ENCODE assay signal across 8 mouse cellular contexts in genomic region chr12:17545107-17545571, GRCm38 (mm10). TPM values are rescaled to one million over a fixed set of nuclear protein-coding genes. Genes with fewer than 3 reads are reported as not detected.
DNase-seq lines count a peak whose midpoint lies in the region; ATAC-seq and TF ChIP-seq lines count a peak whose summit lies in the region.

No protein-coding gene starts in this region.

- H3K36me3 ChIP-seq in heart, embryonic 12.5 days = peaks cover 34% of the 10 kb centered on the region
- H3K36me3 ChIP-seq in C2C12 (ENCODE audit: control insufficient read depth, insufficient read depth) (peaks cover 35% of the 10 kb centered on the region), macrophage (ENCODE audit: inconsistent target) (peaks cover 24% of the 10 kb centered on the region)
- H3K36me3 ChIP-seq in stomach, embryonic 16.5 days (ENCODE audit: control insufficient read depth, insufficient read depth, low read length) = peaks cover 8% of the 10 kb centered on the region

- peak; percentile 63 for ATAC-seq in heart, embryonic 12.5 days (ENCODE audit: insufficient number of reproducible peaks, low FRiP score)
- peak; percentile 42 for ATAC-seq in stomach, embryonic 16.5 days (ENCODE audit: insufficient read depth, low FRiP score)

- peaks cover 31% of the 10 kb centered on the region for H3K79me3 ChIP-seq in C2C12 (ENCODE audit: low read depth)

- H3K9me3 ChIP-seq in heart, embryonic 12.5 days (replicated peaks) = no peaks in the 10 kb centered on the region
- no peaks in the 10 kb centered on the region for H3K9me3 ChIP-seq in stomach, embryonic 16.5 days (replicated peaks; ENCODE audit: control insufficient read depth, low read length)

- peak overlapping the region; percentile 98 for H3ac ChIP-seq in C2C12 (ENCODE audit: control insufficient read depth, insufficient read length, low read depth)

- peaks cover 12% of the 10 kb centered on the region for H3K4me1 ChIP-seq in heart, embryonic 12.5 days (replicated peaks)
- H3K4me1 ChIP-seq in stomach, embryonic 16.5 days (ENCODE audit: control insufficient read depth, insufficient read depth, low read length) = peaks cover 2% of the 10 kb centered on the region; the same call in 1 of the 2 replicates

- no peak for DNase-seq in heart, adult 9 months (ENCODE audit: low spot score in 2 of 2)
- DNase-seq in embryo, embryonic 10 days (ENCODE audit: low spot score) = peak; percentile 58
- DNase-seq in heart, postnatal 4 days = peak; percentile 70
- DNase-seq in left cerebral cortex, adult 11 months (ENCODE audit: low spot score) = no peak

- H3K27me3 ChIP-seq in heart, embryonic 12.5 days (replicated peaks) = no peaks in the 10 kb centered on the region
- H3K27me3 ChIP-seq in C2C12 (ENCODE audit: control insufficient read depth, insufficient read depth, insufficient read length) = no peaks in the 10 kb centered on the region
- no peaks in the 10 kb centered on the region for H3K27me3 ChIP-seq in stomach, embryonic 16.5 days (ENCODE audit: control insufficient read depth, insufficient read depth, low read length)

- H3K27ac ChIP-seq in heart, embryonic 12.5 days (ENCODE audit: poor library complexity, severe bottlenecking) = peak overlapping the region; percentile 93
- H3K27ac ChIP-seq in macrophage = peak overlapping the region; percentile 12; the same call in 1 of the 2 replicates
- H3K27ac ChIP-seq in stomach, embryonic 16.5 days (ENCODE audit: low read length) = peak overlapping the region; percentile 68

- no peak for TF ChIP-seq CTCF in C2C12 (IDR thresholded peaks at IDR 0.05; ENCODE audit: control insufficient read depth, insufficient read depth, insufficient read length)

- peak overlapping the region; percentile 96 for H3K9ac ChIP-seq in heart, embryonic 12.5 days
- H3K9ac ChIP-seq in stomach, embryonic 16.5 days (ENCODE audit: low read length) = peak overlapping the region; percentile 83

- H3K4me3 ChIP-seq in heart, embryonic 12.5 days = peak overlapping the region; percentile 99
- H3K4me3 ChIP-seq in C2C12 (ENCODE audit: insufficient read depth, poor library complexity, severe bottlenecking) (peak overlapping the region; percentile 82), macrophage (ENCODE audit: inconsistent target) (peak overlapping the region; percentile 69)
- peak overlapping the region; percentile 67 for H3K4me3 ChIP-seq in stomach, embryonic 16.5 days (replicated peaks; ENCODE audit: low read length)

- WGBS in heart, embryonic 12.5 days = under 1% methylated on average over 33 of the region's 40 CpGs
- WGBS in macrophage (ENCODE audit: missing documents) = 0% methylated on average over 35 of the region's 40 CpGs
- WGBS in stomach, embryonic 16.5 days = under 1% methylated on average over 34 of the region's 40 CpGs

- peak overlapping the region; percentile 68 for H3K4me2 ChIP-seq in heart, embryonic 12.5 days
- H3K4me2 ChIP-seq in stomach, embryonic 16.5 days (ENCODE audit: low read depth, low read length) = peak overlapping the region; percentile 74

- H3K79me2 ChIP-seq in C2C12 (ENCODE audit: control insufficient read depth, insufficient read depth) = peaks cover 35% of the 10 kb centered on the region
- peaks cover 15% of the 10 kb centered on the region for H3K79me2 ChIP-seq in macrophage (ENCODE audit: inconsistent target)

TF ChIP-seq in C2C12, 6 proteins besides CTCF, POLR2A, EP300 and RAD21:
- TF ChIP-seq MAX (IDR thresholded peaks at IDR 0.05) (no peak), MYOD1 (IDR thresholded peaks at IDR 0.05; ENCODE audit: control insufficient read depth, insufficient read length, low read depth) (no peak), FOSL1 (IDR thresholded peaks at IDR 0.05; ENCODE audit: insufficient read depth, low read length, poor library complexity, severe bottlenecking) (no peak), MYOG (IDR thresholded peaks at IDR 0.05; ENCODE audit: control insufficient read depth, extremely low read depth, insufficient read length) (no peak), CEBPB (IDR thresholded peaks at IDR 0.05; ENCODE audit: low read depth) (no peak), USF1 (IDR thresholded peaks at IDR 0.05; ENCODE audit: low read depth) (no peak)

RNA-seq across cellular contexts. Expression of gene Odc1, which starts 0.5 kb away (rescaled TPM):
- polyA plus RNA-seq in heart, embryonic 12.5 days (2016; fragmentation: Nextera tagmentation; extraction: Ambion mirVana) = 161 and 167 TPM in 2 replicates
- polyA plus RNA-seq in C2C12 (2012; fragmentation: generic; extraction: Trizol) (256 TPM), macrophage (2018) (39.5 to 194 TPM (median 150 TPM) in 3 replicates)
- 100 to 1,000 TPM; 158 to 160 TPM for total RNA-seq in heart, postnatal 4 days (2021)
- 1,000 to 10,000 TPM in 1 of 26 experiments, 100 to 1,000 TPM in 17, 10 to 100 TPM in 8; 40.7 to 1,413 (median 154) TPM for total RNA-seq in macrophage (2018; cell fraction: chromatin; rRNA removed)
- total RNA-seq in macrophage (2018; cell fraction: cytosol; rRNA removed) = 100 to 1,000 TPM in 13 of 26 experiments, 10 to 100 TPM in 13; 74.5 to 422 (median 99.5) TPM
- 100 to 1,000 TPM in 14 of 26 experiments, 10 to 100 TPM in 12; 39.7 to 479 (median 103) TPM for total RNA-seq in macrophage (2018; cell fraction: nucleus; rRNA removed)
- polyA plus RNA-seq in stomach, embryonic 16.5 days (2015; fragmentation: Nextera tagmentation; extraction: Ambion mirVana) = 151 and 158 TPM in 2 replicates

Comparison
In these comparisons a context has a peak if more than half of its experiments do, and no peak if none do; other contexts are left out.
1. DNase-seq: peak in embryo, embryonic 10 days (single experiment) and heart, postnatal 4 days (single experiment); none in heart, adult 9 months (0 of 2) and left cerebral cortex, adult 11 months (single experiment).
2. H3K27ac ChIP-seq: peak in every context shown above with its lines; median percentile 93 in heart, embryonic 12.5 days; 68 in stomach, embryonic 16.5 days; 12 in macrophage.
3. Peak in every context shown above with its lines, with median percentiles within 50 percentile points of each other: H3K4me3 ChIP-seq.